Mouse (Mus musculus) heart, postnatal 36 days (tissue): ENCODE data around the gene Tmem82. TPM values are rescaled to one million over a fixed set of nuclear protein-coding genes. Genes with fewer than 3 reads are reported as not detected.
A peak's percentile ranks its signal among the peaks of the same experiment; 100 is the strongest.

Source experiments
- DNase-seq, 2 experiments: peaks; one replicate each; pipeline ENCODE4 v3.0.0; 2021 to 2022
- intact Hi-C: fragments of 180-260 bp; cut with DNase I; formaldehyde crosslinking; loops from one replicate; pipeline ENCODE4 v1.15.1; 2025
- total RNA-seq, 2 experiments: library from RNA; stranded (reverse); gene quantifications; 2 replicates each; pipeline ENCODE4 v1.2.3; 2021

The Tmem82 gene
- total RNA-seq, 2 experiments from 2014 or later = 26.1 to 29.2 TPM

- intact Hi-C loops = no loop called here
- DNase-seq = peak; percentile 72 to 78
Measured at GRCm38 (mm10) chr4:141643118-141643855, 24.9 kb upstream of the Tmem82 start.

- intact Hi-C loops = no loop called here
- no peak for DNase-seq
Measured at GRCm38 (mm10) chr4:141641961-141642811, 23.8 kb upstream of the Tmem82 start.

DNA sequence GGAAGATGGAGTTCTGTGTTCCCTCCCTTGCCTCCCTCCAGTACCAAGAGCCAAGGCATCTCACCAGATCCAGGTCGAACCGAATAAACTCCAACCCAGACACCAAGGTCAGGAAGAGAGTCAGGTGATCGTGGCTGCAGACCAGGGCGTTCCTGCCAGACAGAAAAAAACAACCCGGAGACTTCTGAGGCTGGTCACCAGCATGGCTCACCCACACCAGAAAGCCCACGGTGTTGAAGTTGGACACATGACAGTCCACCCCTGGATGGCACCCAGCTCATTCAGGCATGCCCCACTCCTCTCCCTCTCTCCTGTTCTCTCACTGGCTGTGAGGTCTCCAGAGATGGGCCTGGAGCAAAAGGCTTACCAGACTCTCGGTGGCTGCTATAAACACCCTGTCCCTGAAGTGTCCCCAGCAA, 22.9 kb upstream of the Tmem82 start:
- peak; percentile 57 to 66 for DNase-seq
- intact Hi-C loops = no loop called here

GRCm38 (mm10) chr4:141639474-141639873, 21.0 kb upstream of the Tmem82 start:
- intact Hi-C loops = no loop called here

DNA sequence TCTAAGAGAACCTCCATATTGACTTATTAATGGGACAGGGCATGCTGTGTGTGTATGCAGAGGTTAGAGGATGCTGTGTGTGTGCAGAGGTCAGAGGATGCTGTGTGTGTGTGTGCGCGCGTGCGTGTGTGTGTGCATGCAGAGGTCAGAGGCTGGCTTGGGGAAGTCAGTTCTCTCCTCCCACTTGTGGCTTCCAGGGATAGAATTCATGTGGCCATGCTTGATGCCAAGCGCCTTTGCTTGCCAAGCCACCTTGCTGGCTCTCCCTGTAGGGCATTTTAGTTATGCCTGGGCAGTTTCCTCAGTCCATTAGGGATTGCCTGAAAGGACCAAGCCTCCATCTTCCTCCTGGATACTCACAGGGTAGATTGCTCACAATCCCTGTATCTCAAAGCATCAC, 18.3 kb upstream of the Tmem82 start:
- intact Hi-C loops = no loop called here
- peak; percentile 39 to 44 for DNase-seq

More at GRCm38 (mm10) chr4:141639474-141639873, 21.0 kb upstream of the Tmem82 start:
- DNase-seq = no peak

DNA sequence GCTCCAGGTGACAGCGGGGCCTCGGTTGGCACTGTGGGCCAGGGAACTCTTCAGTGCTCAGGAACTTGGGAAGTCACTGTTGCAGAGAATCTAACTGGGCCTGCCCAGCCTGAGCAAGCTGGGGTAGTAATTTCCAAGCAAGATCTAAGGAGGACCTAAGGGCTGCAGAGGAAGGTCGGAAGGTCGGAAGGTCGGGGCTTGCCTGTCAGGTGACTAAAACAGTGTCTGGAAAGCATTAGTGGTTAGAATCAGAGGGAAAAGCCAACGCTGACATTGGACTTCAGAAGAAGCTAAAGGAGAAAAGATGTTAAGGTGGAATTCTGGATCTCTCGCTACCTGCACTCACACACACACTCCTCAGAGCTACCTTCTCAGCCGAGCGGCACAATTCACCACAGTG, 17.6 kb upstream of the Tmem82 start:
- DNase-seq = no peak
- intact Hi-C loops = no loop called here

GRCm38 (mm10) chr4:141632111-141632873, 13.9 kb upstream of the Tmem82 start:
- no peak for DNase-seq
- intact Hi-C loops = no loop called here

DNA sequence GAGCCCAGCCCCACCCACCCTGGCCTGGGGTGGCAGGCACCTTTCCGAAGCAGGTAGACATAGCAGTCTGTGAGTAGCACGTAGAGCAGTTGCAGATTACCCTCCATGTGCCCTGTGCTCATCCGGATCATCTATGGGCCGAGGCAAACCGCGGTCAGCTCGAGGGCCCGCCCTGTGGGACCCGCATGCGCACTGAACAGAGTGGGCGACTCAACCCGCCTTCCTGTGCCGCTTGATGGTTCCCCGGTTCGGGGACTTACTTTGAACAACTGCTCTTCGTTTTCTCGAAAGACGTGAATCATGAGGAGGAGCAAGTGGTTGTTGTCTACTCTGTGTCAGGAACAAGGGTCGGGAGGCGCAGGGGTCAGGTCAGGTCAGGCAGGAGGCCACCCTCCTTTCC, 12.8 kb upstream of the Tmem82 start:
- intact Hi-C loops = no loop called here
- DNase-seq = no peak

- no peak for DNase-seq
- intact Hi-C loops = no loop called here
Measured at GRCm38 (mm10) chr4:141630021-141630420, 11.6 kb upstream of the Tmem82 start.

GRCm38 (mm10) chr4:141628661-141629060, 10.2 kb upstream of the Tmem82 start:
- intact Hi-C loops = no loop called here
- no peak for DNase-seq

GRCm38 (mm10) chr4:141627502-141627901, 9.1 kb upstream of the Tmem82 start:
- intact Hi-C loops = no loop called here
- no peak for DNase-seq

DNA sequence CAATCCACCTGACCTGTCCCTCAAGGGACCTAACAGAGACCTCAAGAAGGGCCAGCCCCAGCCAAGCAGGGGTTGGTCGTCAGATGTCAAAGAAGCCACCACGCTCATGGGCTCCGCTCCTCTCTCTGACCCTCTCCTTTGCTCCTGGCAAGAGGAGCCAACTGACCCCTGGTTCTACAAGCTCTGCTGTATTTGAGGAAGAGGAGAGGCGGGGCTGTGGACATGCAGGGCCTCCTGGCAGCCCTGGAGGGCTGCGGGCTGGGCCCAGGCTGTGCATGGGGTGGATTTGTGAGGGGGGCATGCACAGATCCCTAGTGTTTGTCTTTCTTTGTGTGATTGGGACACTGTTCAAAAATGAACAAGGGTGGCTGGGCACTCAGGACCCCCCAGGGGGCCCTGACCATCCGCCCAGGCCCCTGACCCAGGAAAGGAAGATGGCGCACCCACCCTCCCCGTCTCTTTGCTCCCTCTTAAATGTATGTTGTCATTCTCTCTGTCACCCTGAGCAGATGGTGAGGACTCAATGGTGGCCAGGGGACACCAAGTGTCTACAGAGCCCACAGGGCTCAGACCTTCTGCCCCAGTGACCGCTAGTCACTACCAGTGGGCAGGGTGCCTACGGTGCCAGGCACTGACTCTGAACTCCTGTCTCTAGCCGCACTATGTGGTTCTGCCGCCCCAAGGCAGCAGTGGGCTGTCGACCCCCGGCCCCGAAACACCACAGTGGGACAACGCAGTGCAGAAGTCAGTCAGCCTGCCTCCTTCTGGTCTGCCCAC, 7.5 kb upstream of the Tmem82 start:
- intact Hi-C loops = no loop called here
- DNase-seq = no peak

- intact Hi-C loops = no loop called here
Measured at GRCm38 (mm10) chr4:141624983-141625773, 6.7 kb upstream of the Tmem82 start.

DNA sequence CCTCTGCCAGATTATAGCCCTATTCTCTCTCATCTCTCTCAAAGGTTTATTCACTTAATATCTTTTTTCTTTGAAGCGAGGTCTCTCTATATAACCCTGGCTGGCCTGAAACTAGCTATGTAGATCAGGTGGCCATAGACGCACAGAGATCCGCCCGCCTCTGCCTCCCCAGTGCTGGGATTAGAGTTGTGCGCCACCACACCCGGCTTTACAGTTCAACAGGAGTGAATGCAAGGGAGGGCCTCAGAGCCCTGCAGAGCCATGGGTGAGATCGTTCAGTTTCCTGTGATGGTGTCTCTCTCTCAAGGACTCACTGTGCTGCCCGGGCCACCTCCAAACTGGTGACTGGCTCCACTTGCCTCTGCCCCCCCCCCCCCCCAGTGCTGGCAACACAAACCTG, 5.7 kb upstream of the Tmem82 start:
- intact Hi-C loops = no loop called here

More at GRCm38 (mm10) chr4:141624983-141625773, 6.7 kb upstream of the Tmem82 start:
- peak in 1 of 2 experiments; percentile 45 for DNase-seq

GRCm38 (mm10) chr4:141623666-141624065, 5.2 kb upstream of the Tmem82 start, which contains the start of gene Slc25a34:
TSS of gene Slc25a34 (minus strand) at chr4:141623821.
- intact Hi-C loops = no loop called here
- DNase-seq = peak; percentile 66 to 73

More for the DNA sequence above, 5.7 kb upstream of the Tmem82 start:
- DNase-seq = no peak

GRCm38 (mm10) chr4:141623037-141623436, 4.6 kb upstream of the Tmem82 start:
- intact Hi-C loops = no loop called here
- DNase-seq = no peak

GRCm38 (mm10) chr4:141622580-141622979, 4.1 kb upstream of the Tmem82 start:
- no peak for DNase-seq

DNA sequence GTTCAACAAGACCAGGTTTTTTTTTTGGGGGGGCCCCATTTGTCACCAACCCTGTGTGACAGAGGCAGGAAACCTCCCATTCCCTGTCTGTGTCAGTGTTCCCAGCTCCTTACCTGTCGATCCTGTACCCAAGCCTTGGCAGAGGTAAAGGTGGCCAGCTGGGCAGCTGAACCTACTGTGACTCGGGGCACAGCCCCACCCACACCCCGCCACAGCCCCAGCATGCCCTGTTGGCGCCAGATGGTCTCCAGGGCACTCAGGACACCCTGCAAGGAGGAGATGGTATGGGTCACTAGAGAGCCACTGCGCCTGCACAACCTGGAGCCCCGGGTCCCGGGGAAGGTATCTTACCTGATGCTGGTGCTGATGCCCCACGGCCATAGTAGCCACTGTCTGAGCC, 3.7 kb upstream of the Tmem82 start:
- intact Hi-C loops = no loop called here
- DNase-seq = no peak

More at GRCm38 (mm10) chr4:141622580-141622979, 4.1 kb upstream of the Tmem82 start:
- intact Hi-C loops = no loop called here

GRCm38 (mm10) chr4:141621297-141621696, 2.9 kb upstream of the Tmem82 start:
- intact Hi-C loops = no loop called here
- no peak for DNase-seq
